Mouse (Mus musculus): Measurements from ENCODE around the gene Dph2. TPM values are rescaled to one million over a fixed set of nuclear protein-coding genes. Genes with fewer than 3 reads are reported as not detected.

Dph2 gene
- polyA plus RNA-seq, 2 experiments, result 17.0 to 18.4 TPM

GRCm38 (mm10) chr4:117912131-117912561, 20.3 kb upstream of the Dph2 start:
- TF ChIP-seq POLR2A (IDR thresholded peaks at IDR 0.05; ENCODE audit: borderline replicate concordance, extremely low read depth, insufficient read depth, insufficient read length), result no peak
- H3K9me3 ChIP-seq (ENCODE audit: control insufficient read depth, low read length), result no peaks in the 10 kb centered on the region
- peaks cover 18% of the 10 kb centered on the region for H3K4me1 ChIP-seq (ENCODE audit: control insufficient read depth, insufficient read depth, low read length)
- H3K9ac ChIP-seq (ENCODE audit: low read depth, low read length, severe bottlenecking), result no peak overlapping the region
- 88% methylated on average over 13 of the region's 13 CpGs for WGBS
- no peak overlapping the region for H3K4me3 ChIP-seq (replicated peaks; ENCODE audit: low read length)
- DNase-seq (ENCODE audit: low spot score) (no peak), ATAC-seq (ENCODE audit: low FRiP score, low read depth) (no peak)
- H3K27ac ChIP-seq (replicated peaks; ENCODE audit: low read depth, low read length), result no peak overlapping the region
- no peaks in the 10 kb centered on the region for H3K27me3 ChIP-seq (ENCODE audit: control insufficient read depth, insufficient read depth, low read length)
- peaks cover 39% of the 10 kb centered on the region for H3K36me3 ChIP-seq (ENCODE audit: control insufficient read depth, insufficient read depth, low read length)
- H3K4me2 ChIP-seq (replicated peaks; ENCODE audit: low read depth, low read length, severe bottlenecking), result no peak overlapping the region

GRCm38 (mm10) chr4:117908834-117909453, 17.1 kb upstream of the Dph2 start:
- Histone ChIP-seq H3K4me3 (replicated peaks; ENCODE audit: low read length) (no peak overlapping the region), H3K4me1 (ENCODE audit: control insufficient read depth, insufficient read depth, low read length) (peaks cover 14% of the 10 kb centered on the region), H3K27ac (replicated peaks; ENCODE audit: low read depth, low read length) (no peak overlapping the region), H3K36me3 (ENCODE audit: control insufficient read depth, insufficient read depth, low read length) (peaks cover 67% of the 10 kb centered on the region), H3K9me3 (ENCODE audit: control insufficient read depth, low read length) (no peaks in the 10 kb centered on the region), H3K27me3 (ENCODE audit: control insufficient read depth, insufficient read depth, low read length) (no peaks in the 10 kb centered on the region), H3K4me2 (replicated peaks; ENCODE audit: low read depth, low read length, severe bottlenecking) (no peak overlapping the region), H3K9ac (ENCODE audit: low read depth, low read length, severe bottlenecking) (no peak overlapping the region)
- 76% methylated on average over 8 of the region's 8 CpGs for WGBS
- no peak for ATAC-seq (ENCODE audit: low FRiP score, low read depth)
- DNase-seq (ENCODE audit: low spot score), result no peak
- TF ChIP-seq POLR2A (IDR thresholded peaks at IDR 0.05; ENCODE audit: borderline replicate concordance, extremely low read depth, insufficient read depth, insufficient read length), result no peak

- ATAC-seq (ENCODE audit: low FRiP score, low read depth), result no peak
- TF ChIP-seq POLR2A (IDR thresholded peaks at IDR 0.05; ENCODE audit: borderline replicate concordance, extremely low read depth, insufficient read depth, insufficient read length), result no peak
Measured at GRCm38 (mm10) chr4:117906196-117906595, 14.4 kb upstream of the Dph2 start.

GRCm38 (mm10) chr4:117904761-117905160, 12.9 kb upstream of the Dph2 start:
- DNase-seq (ENCODE audit: low spot score) (no peak), ATAC-seq (ENCODE audit: low FRiP score, low read depth) (no peak)
- Histone ChIP-seq H3K4me3 (replicated peaks; ENCODE audit: low read length) (no peak overlapping the region), H3K9me3 (ENCODE audit: control insufficient read depth, low read length) (no peaks in the 10 kb centered on the region), H3K4me2 (replicated peaks; ENCODE audit: low read depth, low read length, severe bottlenecking) (no peak overlapping the region), H3K27me3 (ENCODE audit: control insufficient read depth, insufficient read depth, low read length) (no peaks in the 10 kb centered on the region), H3K4me1 (ENCODE audit: control insufficient read depth, insufficient read depth, low read length) (no peaks in the 10 kb centered on the region), H3K9ac (ENCODE audit: low read depth, low read length, severe bottlenecking) (no peak overlapping the region), H3K27ac (replicated peaks; ENCODE audit: low read depth, low read length) (no peak overlapping the region), H3K36me3 (ENCODE audit: control insufficient read depth, insufficient read depth, low read length) (peaks cover 84% of the 10 kb centered on the region)
- TF ChIP-seq POLR2A (IDR thresholded peaks at IDR 0.05; ENCODE audit: borderline replicate concordance, extremely low read depth, insufficient read depth, insufficient read length), result no peak
- WGBS, result 88% methylated on average over 7 of the region's 8 CpGs

More at GRCm38 (mm10) chr4:117906196-117906595, 14.4 kb upstream of the Dph2 start:
- Histone ChIP-seq H3K27me3 (ENCODE audit: control insufficient read depth, insufficient read depth, low read length) (no peaks in the 10 kb centered on the region), H3K9me3 (ENCODE audit: control insufficient read depth, low read length) (no peaks in the 10 kb centered on the region), H3K4me2 (replicated peaks; ENCODE audit: low read depth, low read length, severe bottlenecking) (no peak overlapping the region), H3K9ac (ENCODE audit: low read depth, low read length, severe bottlenecking) (no peak overlapping the region), H3K4me3 (replicated peaks; ENCODE audit: low read length) (no peak overlapping the region), H3K36me3 (ENCODE audit: control insufficient read depth, insufficient read depth, low read length) (peaks cover 78% of the 10 kb centered on the region), H3K27ac (replicated peaks; ENCODE audit: low read depth, low read length) (no peak overlapping the region), H3K4me1 (ENCODE audit: control insufficient read depth, insufficient read depth, low read length) (no peaks in the 10 kb centered on the region)
- 94% methylated on average over 3 of the region's 3 CpGs for WGBS
- no peak for DNase-seq (ENCODE audit: low spot score)

- 94% methylated on average over 10 of the region's 10 CpGs for WGBS
- no peak overlapping the region for H3K27ac ChIP-seq (replicated peaks; ENCODE audit: low read depth, low read length)
- H3K9me3 ChIP-seq (ENCODE audit: control insufficient read depth, low read length), result no peaks in the 10 kb centered on the region
- no peak overlapping the region for H3K9ac ChIP-seq (ENCODE audit: low read depth, low read length, severe bottlenecking)
- H3K27me3 ChIP-seq (ENCODE audit: control insufficient read depth, insufficient read depth, low read length), result no peaks in the 10 kb centered on the region
- ATAC-seq (ENCODE audit: low FRiP score, low read depth) (no peak), DNase-seq (ENCODE audit: low spot score) (no peak)
- no peak overlapping the region for H3K4me3 ChIP-seq (replicated peaks; ENCODE audit: low read length)
- no peak overlapping the region for H3K4me2 ChIP-seq (replicated peaks; ENCODE audit: low read depth, low read length, severe bottlenecking)
- TF ChIP-seq POLR2A (IDR thresholded peaks at IDR 0.05; ENCODE audit: borderline replicate concordance, extremely low read depth, insufficient read depth, insufficient read length), result no peak
- no peaks in the 10 kb centered on the region for H3K4me1 ChIP-seq (ENCODE audit: control insufficient read depth, insufficient read depth, low read length)
- H3K36me3 ChIP-seq (ENCODE audit: control insufficient read depth, insufficient read depth, low read length), result peaks cover 86% of the 10 kb centered on the region
Measured at GRCm38 (mm10) chr4:117904094-117904493, 12.3 kb upstream of the Dph2 start.
